In genomic region chr12:31369656-31370055, GRCm38 (mm10) we compare ENCODE assay signal across 23 mouse cellular contexts. TPM values are rescaled to one million over a fixed set of nuclear protein-coding genes. Genes with fewer than 3 reads are reported as not detected.
DNase-seq lines count a peak whose midpoint lies in the region; ATAC-seq and TF ChIP-seq lines count a peak whose summit lies in the region.
"Had no signal": no experiment of that assay in that cellular context is flagged by ENCODE, and none has a peak within 500 bp of the region (broad histone marks: within the 10 kb centered on the region; RNA-seq: fewer than 3 reads in every experiment).

No protein-coding gene starts in this region.

- peaks cover 45% of the 10 kb centered on the region for H3K4me1 ChIP-seq in heart, embryonic 13.5 days
- no peaks in the 10 kb centered on the region; the same call in 1 of the 2 replicates for H3K4me1 ChIP-seq in thymus, adult 2 months (replicated peaks; ENCODE audit: control insufficient read depth, insufficient read depth, low read length)
- H3K4me1 ChIP-seq: embryonic facial prominence, embryonic 12.5 days; liver, embryonic 15.5 days; midbrain, embryonic 12.5 days; neural tube, embryonic 13.5 days had no signal

- no peak overlapping the region for H3K9ac ChIP-seq in heart, embryonic 13.5 days
- H3K9ac ChIP-seq: embryonic facial prominence, embryonic 12.5 days; liver, embryonic 15.5 days; midbrain, embryonic 12.5 days; neural tube, embryonic 13.5 days had no signal

- 59% methylated on average over 7 of the region's 7 CpGs for WGBS in heart, embryonic 13.5 days
- WGBS in thymus, adult 2 months: 70% methylated on average over 7 of the region's 7 CpGs

- no peaks in the 10 kb centered on the region for H3K9me3 ChIP-seq in heart, embryonic 13.5 days
- H3K9me3 ChIP-seq: embryonic facial prominence, embryonic 12.5 days; liver, embryonic 15.5 days; midbrain, embryonic 12.5 days; neural tube, embryonic 13.5 days had no signal

- ATAC-seq in heart, embryonic 13.5 days (ENCODE audit: extremely low read depth, insufficient number of reproducible peaks, low FRiP score, low TSS enrichment): no peak
- ATAC-seq in granulocyte monocyte progenitor cell, adult 5-6 weeks (replicated peaks; ENCODE audit: poor library complexity, severe bottlenecking): peak; percentile 66
- ATAC-seq: forebrain, embryonic 14.5 days; hindbrain, postnatal 0 days had no signal

- no peak overlapping the region for H3K4me2 ChIP-seq in heart, embryonic 13.5 days
- H3K4me2 ChIP-seq: embryonic facial prominence, embryonic 12.5 days; liver, embryonic 15.5 days; midbrain, embryonic 12.5 days; neural tube, embryonic 13.5 days had no signal

- no peak overlapping the region for H3K4me3 ChIP-seq in heart, embryonic 13.5 days
- H3K4me3 ChIP-seq in thymus, adult 2 months (ENCODE audit: control insufficient read depth, insufficient read depth, low read length): no peak overlapping the region
- H3K4me3 ChIP-seq: embryonic facial prominence, embryonic 12.5 days; erythroblast, embryonic 14.5 days; liver, embryonic 15.5 days; midbrain, embryonic 12.5 days; neural tube, embryonic 13.5 days had no signal

- H3K36me3 ChIP-seq in heart, embryonic 13.5 days: no peaks in the 10 kb centered on the region
- no peaks in the 10 kb centered on the region for H3K36me3 ChIP-seq in thymus, adult 2 months (ENCODE audit: control insufficient read depth, insufficient read depth, low read length)
- H3K36me3 ChIP-seq: embryonic facial prominence, embryonic 12.5 days; liver, embryonic 15.5 days; midbrain, embryonic 12.5 days; neural tube, embryonic 13.5 days had no signal

- TF ChIP-seq CTCF in thymus, adult 2 months (IDR thresholded peaks at IDR 0.05; ENCODE audit: borderline replicate concordance, control insufficient read depth, extremely low read depth, insufficient read depth, low read length, poor library complexity): no peak

- no peak for TF ChIP-seq POLR2A in thymus, adult 2 months (IDR thresholded peaks at IDR 0.05; ENCODE audit: control insufficient read depth, extremely low read depth, insufficient read depth, low read length, poor library complexity)

- no peaks in the 10 kb centered on the region for H3K27me3 ChIP-seq in heart, embryonic 13.5 days (replicated peaks)
- no peaks in the 10 kb centered on the region for H3K27me3 ChIP-seq in thymus, adult 2 months (ENCODE audit: control insufficient read depth, insufficient read depth, low read length)
- H3K27me3 ChIP-seq: embryonic facial prominence, embryonic 12.5 days; liver, embryonic 15.5 days; neural tube, embryonic 13.5 days had no signal

- no peak for DNase-seq in heart, adult 9 months (ENCODE audit: low spot score in 2 of 2)
- DNase-seq in lung, postnatal 36 days: peak; percentile 5
- DNase-seq in lung, postnatal 25 days (ENCODE audit: low spot score): no peak
- no peak for DNase-seq in cerebellum, postnatal 4 days (ENCODE audit: low spot score in 2 of 2)
- DNase-seq in thymus, adult 2 months: no peak
- DNase-seq: adrenal gland, adult 8-10 months; cerebellum, adult 9-10 months; gastrocnemius, postnatal 14 days; kidney, adult 2 months; kidney, postnatal 10 days; right cerebral cortex, adult 18-20 months; thymus, adult 18-20 months had no signal

- peak overlapping the region; percentile 13 for H3K27ac ChIP-seq in heart, embryonic 13.5 days (replicated peaks)
- H3K27ac ChIP-seq in thymus, adult 2 months (ENCODE audit: control insufficient read depth, insufficient read depth, low read length): no peak overlapping the region
- H3K27ac ChIP-seq: embryonic facial prominence, embryonic 12.5 days; hindbrain, postnatal 0 days; liver, embryonic 15.5 days; macrophage; midbrain, embryonic 12.5 days; neural tube, embryonic 13.5 days had no signal

RNA-seq across cellular contexts. Expression of gene Dld, which starts 18.4 kb away (rescaled TPM):
- 179 and 190 TPM in 2 replicates for polyA plus RNA-seq in heart, embryonic 13.5 days (2015; fragmentation: Nextera tagmentation; extraction: Ambion mirVana)
- 72.1 and 92.7 TPM in 2 replicates for total RNA-seq in granulocyte monocyte progenitor cell, adult 5-6 weeks (2014; fragmentation: Nextera tagmentation)
- total RNA-seq in granulocyte monocyte progenitor cell, adult 5-6 weeks (2017): 166 and 168 TPM in 2 replicates
- 15.3 and 17.4 TPM in 2 replicates for polyA plus RNA-seq in thymus, adult 2 months (2012; rRNA removed)

RNA-seq across cellular contexts. Expression of gene Slc26a3, which starts 21.0 kb away (rescaled TPM):
- polyA plus RNA-seq in heart, embryonic 13.5 days (2015; fragmentation: Nextera tagmentation; extraction: Ambion mirVana): not detected in 2 replicates
- not detected in 2 replicates for total RNA-seq in granulocyte monocyte progenitor cell, adult 5-6 weeks (2014; fragmentation: Nextera tagmentation)
- total RNA-seq in granulocyte monocyte progenitor cell, adult 5-6 weeks (2017): not detected in 2 replicates
- polyA plus RNA-seq in thymus, adult 2 months (2012; rRNA removed): 0.09 and 0.36 TPM in 2 replicates
- total RNA-seq: gastrocnemius, postnatal 14 days; hematopoietic stem cell, adult 5-6 weeks; hindbrain, postnatal 0 days had no signal
- polyA plus RNA-seq: embryonic facial prominence, embryonic 12.5 days; erythroblast, embryonic 14.5 days; macrophage; midbrain, embryonic 12.5 days; neural tube, embryonic 13.5 days had no signal
